Mouse (Mus musculus): Measurements from ENCODE around the gene Dnajc22. TPM values are rescaled to one million over a fixed set of nuclear protein-coding genes. Genes with fewer than 3 reads are reported as not detected.
A peak's percentile ranks its signal among the peaks of the same experiment; 100 is the strongest.
"Not testable (repeated sequence)": the region's sequence is repeated elsewhere in the genome, so short reads cannot be mapped to it uniquely, and the experiment has no call there.

The Dnajc22 gene
- polyA plus RNA-seq, 1 experiment from 2014 or later: 1.0 TPM

DNA sequence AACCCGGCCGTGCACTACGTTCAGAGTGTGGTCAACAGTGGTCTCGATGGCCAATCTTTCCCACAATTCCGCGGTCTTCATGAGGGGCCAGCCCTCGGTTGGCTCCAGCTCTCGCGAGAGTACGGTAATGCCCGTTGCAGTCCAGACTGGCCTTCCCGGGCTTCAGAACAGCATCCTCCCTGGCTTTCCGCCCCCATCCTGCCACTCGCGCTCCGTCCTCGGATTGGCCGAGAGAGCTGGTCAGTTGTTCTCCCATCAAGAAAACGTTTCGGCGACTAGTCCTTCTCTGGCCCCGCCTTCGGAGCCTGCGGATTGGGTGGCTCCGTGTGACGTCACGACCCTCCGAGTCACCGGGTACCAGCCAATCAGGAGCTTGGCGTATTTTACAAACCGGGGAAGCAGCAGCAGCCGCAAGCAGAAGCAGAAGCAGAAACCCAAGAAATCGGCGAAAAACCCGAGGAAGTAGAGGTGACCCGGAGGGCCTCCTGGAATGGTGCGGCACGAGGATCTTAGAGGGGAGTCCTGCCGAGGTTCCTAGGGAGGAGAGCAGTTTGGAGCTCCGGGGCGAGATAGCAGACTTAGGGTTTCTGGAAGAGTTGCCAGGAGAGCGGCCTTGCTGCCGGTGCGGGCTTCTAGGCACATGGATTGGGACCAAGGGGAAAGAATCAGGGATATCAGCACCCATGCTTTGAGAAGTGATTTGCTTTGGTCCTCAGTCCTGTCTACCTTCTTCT lies 18.2 kb upstream of the Dnajc22 start:
- Histone ChIP-seq H3K27me3 (replicated peaks) (peaks cover 3% of the 10 kb centered on the region), H3K9ac (peak overlapping the region; percentile 87), H3K4me3 (peak overlapping the region; percentile 75), H3K9me3 (0 out of 2 replicates have a peak, but pooled peaks cover 3% of the 10 kb centered on the region), H3K4me2 (peak overlapping the region; percentile 91), H3K4me1 (peaks cover 37% of the 10 kb centered on the region), H3K27ac (replicated peaks) (peak overlapping the region; percentile 96), H3K36me3 (peaks cover 23% of the 10 kb centered on the region)
- peak; percentile 96 for ATAC-seq (ENCODE audit: extremely low read depth, insufficient number of reproducible peaks, low FRiP score, low TSS enrichment)
- WGBS: under 1% methylated on average over 44 of the region's 44 CpGs

DNA sequence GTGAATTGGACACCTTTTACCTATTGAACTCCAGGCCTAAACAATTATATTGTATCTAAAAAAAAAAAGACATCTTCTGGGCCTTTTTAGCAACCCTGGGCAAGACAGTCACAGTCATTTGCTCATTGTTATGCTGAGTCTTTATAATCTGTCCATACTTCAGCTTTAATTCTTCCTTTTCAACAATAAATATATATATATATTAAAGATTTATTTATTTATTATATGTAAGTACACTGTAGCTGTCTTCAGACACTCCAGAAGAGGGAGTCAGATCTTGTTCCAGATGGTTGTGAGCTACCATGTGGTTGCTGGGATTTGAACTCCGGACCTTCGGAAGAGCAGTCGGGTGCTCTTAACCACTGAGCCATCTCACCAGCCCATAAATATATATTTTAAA lies 17.0 kb upstream of the Dnajc22 start:
- H3K27me3 ChIP-seq (replicated peaks); H3K27ac ChIP-seq (replicated peaks); ATAC-seq (ENCODE audit: extremely low read depth, insufficient number of reproducible peaks, low FRiP score, low TSS enrichment); H3K9me3 ChIP-seq: not testable (repeated sequence)
- 96% methylated on average over 3 of the region's 3 CpGs for WGBS
- peaks cover 35% of the 10 kb centered on the region for H3K36me3 ChIP-seq
- peaks cover 37% of the 10 kb centered on the region for H3K4me1 ChIP-seq
- H3K4me2 ChIP-seq: peak overlapping the region; percentile 91
- peak overlapping the region; percentile 75 for H3K4me3 ChIP-seq
- H3K9ac ChIP-seq: peak overlapping the region; percentile 87

DNA sequence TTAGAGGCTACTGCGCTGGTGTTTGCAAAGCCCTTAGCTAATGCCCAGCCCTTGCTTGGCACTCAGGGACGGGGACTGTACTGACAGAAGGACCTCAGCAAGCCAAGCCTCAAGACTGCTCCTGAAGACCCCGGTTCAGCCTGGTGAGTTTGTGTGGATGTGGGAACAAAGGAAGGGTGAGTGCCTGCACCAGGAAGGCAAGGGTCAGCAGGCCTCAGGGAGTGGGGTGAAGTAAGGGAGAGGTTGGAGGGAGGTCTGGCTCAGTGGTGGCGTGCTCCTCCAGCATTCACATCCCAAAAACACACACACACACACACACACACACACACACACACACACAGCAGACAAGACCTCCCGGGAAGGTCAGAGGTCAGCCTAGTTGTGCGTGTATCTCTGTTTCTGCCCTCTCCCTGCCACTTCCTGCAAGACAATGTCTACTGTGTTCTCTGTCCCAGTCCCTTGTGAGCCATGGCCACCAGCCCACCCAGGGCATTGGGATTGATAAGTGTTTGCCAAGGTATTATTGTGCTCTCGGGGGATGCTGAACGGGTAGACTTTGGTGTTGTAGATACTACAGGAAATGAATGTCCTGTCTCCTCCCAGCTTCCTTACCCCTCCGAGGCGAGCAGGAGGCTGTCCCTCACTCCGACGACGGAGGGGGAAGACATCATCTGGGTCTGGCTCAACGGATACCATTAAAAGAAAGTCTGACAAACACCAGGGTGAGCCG lies 14.6 kb upstream of the Dnajc22 start:
- Histone ChIP-seq H3K36me3 (peaks cover 58% of the 10 kb centered on the region), H3K4me2 (no peak overlapping the region), H3K4me1 (peaks cover 37% of the 10 kb centered on the region), H3K9me3 (no peaks in the 10 kb centered on the region), H3K27me3 (replicated peaks) (peaks cover 7% of the 10 kb centered on the region), H3K4me3 (no peak overlapping the region), H3K9ac (no peak overlapping the region), H3K27ac (replicated peaks) (no peak overlapping the region)
- WGBS: 72% methylated on average over 15 of the region's 15 CpGs
- no peak for ATAC-seq (ENCODE audit: extremely low read depth, insufficient number of reproducible peaks, low FRiP score, low TSS enrichment)

GRCm38 (mm10) chr15:99079804-99080203 lies 13.2 kb upstream of the Dnajc22 start:
- H3K27me3 ChIP-seq (replicated peaks): peaks cover 22% of the 10 kb centered on the region
- H3K9ac ChIP-seq: no peak overlapping the region
- no peak overlapping the region for H3K4me3 ChIP-seq
- no peaks in the 10 kb centered on the region for H3K9me3 ChIP-seq
- WGBS: 77% methylated on average over 3 of the region's 3 CpGs
- H3K4me2 ChIP-seq: no peak overlapping the region
- H3K27ac ChIP-seq (replicated peaks): no peak overlapping the region
- ATAC-seq (ENCODE audit: extremely low read depth, insufficient number of reproducible peaks, low FRiP score, low TSS enrichment): no peak
- H3K36me3 ChIP-seq: peaks cover 62% of the 10 kb centered on the region
- H3K4me1 ChIP-seq: peaks cover 44% of the 10 kb centered on the region

- Histone ChIP-seq H3K4me3 (no peak overlapping the region), H3K27me3 (replicated peaks) (peaks cover 47% of the 10 kb centered on the region), H3K9me3 (no peaks in the 10 kb centered on the region), H3K4me2 (no peak overlapping the region), H3K4me1 (peaks cover 25% of the 10 kb centered on the region), H3K36me3 (peaks cover 55% of the 10 kb centered on the region), H3K9ac (no peak overlapping the region), H3K27ac (replicated peaks) (no peak overlapping the region)
- WGBS: 90% methylated on average over 12 of the region's 12 CpGs
- no peak for ATAC-seq (ENCODE audit: extremely low read depth, insufficient number of reproducible peaks, low FRiP score, low TSS enrichment)
Measured at GRCm38 (mm10) chr15:99082322-99082721, 10.6 kb upstream of the Dnajc22 start.

DNA sequence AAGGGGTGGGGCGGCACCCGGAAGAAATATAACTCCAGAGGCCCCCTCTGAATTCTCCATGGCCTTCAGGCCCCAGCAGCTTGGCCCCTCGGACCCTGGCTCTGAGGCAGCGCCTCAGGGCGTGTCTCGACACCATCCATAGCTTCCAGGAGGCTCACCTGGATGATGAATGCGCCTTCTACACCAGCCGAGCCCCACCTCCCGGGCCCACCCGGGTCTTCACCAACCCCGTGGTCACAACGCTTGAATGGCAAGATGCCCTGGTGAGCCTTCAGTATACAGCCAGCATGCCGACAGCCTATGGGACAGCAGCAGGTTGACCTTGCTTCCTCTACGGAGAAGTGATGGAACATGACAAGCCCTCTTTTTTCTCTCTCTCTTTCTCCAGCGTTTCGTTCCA lies 10.1 kb upstream of the Dnajc22 start:
- no peak overlapping the region for H3K4me3 ChIP-seq
- no peak overlapping the region for H3K4me2 ChIP-seq
- H3K27ac ChIP-seq (replicated peaks): no peak overlapping the region
- H3K4me1 ChIP-seq: peaks cover 25% of the 10 kb centered on the region
- WGBS: 90% methylated on average over 16 of the region's 16 CpGs
- ATAC-seq (ENCODE audit: extremely low read depth, insufficient number of reproducible peaks, low FRiP score, low TSS enrichment): no peak
- H3K9me3 ChIP-seq: no peaks in the 10 kb centered on the region
- H3K9ac ChIP-seq: no peak overlapping the region
- peaks cover 52% of the 10 kb centered on the region for H3K27me3 ChIP-seq (replicated peaks)
- peaks cover 50% of the 10 kb centered on the region for H3K36me3 ChIP-seq

- ATAC-seq (ENCODE audit: extremely low read depth, insufficient number of reproducible peaks, low FRiP score, low TSS enrichment): no peak
- H3K9ac ChIP-seq: no peak overlapping the region
- H3K9me3 ChIP-seq: no peaks in the 10 kb centered on the region
- no peak overlapping the region for H3K4me3 ChIP-seq
- H3K4me2 ChIP-seq: no peak overlapping the region
- H3K27me3 ChIP-seq (replicated peaks): peaks cover 56% of the 10 kb centered on the region
- peaks cover 25% of the 10 kb centered on the region for H3K4me1 ChIP-seq
- peaks cover 46% of the 10 kb centered on the region for H3K36me3 ChIP-seq
- 69% methylated on average over 9 of the region's 9 CpGs for WGBS
- H3K27ac ChIP-seq (replicated peaks): no peak overlapping the region
Measured at GRCm38 (mm10) chr15:99083258-99083657, 9.7 kb upstream of the Dnajc22 start.

DNA sequence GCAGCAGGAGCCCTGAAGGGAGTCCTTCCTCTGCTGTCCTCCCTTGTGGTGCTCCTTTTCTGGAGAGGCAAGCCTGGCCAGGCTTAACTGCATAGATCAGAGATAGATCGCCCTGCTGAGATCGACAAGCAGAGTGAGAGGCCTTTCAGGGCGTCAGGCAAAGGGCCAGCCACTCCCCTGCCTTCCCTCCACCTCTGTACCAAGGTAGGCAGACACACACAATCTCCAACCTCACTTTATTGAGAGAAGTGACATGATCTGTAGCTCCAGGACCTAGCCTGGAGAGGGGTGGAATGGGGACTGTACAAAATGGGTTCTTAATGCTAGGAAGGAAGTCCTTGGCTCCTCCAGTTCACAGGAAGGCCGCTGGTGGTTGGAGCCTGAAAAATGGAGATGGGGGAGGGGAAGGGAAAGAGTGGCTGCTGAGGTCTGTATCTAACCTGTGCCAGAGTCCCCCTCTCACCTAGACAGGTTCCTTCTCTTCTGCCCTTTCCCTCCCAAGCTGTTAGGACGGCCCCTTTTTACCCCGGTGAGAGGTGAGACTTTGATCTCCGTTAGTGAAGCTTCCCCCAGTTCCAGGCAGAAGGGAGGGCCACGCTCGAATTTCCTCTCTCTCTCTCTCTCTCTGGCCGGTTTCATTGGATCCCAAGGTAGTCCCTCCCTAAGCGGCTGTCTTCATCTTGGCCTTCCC lies 9.0 kb upstream of the Dnajc22 start:
- H3K27me3 ChIP-seq (replicated peaks): peaks cover 64% of the 10 kb centered on the region
- H3K9me3 ChIP-seq: no peaks in the 10 kb centered on the region
- peaks cover 39% of the 10 kb centered on the region for H3K36me3 ChIP-seq
- WGBS: 9% methylated on average over 11 of the region's 11 CpGs
- peak overlapping the region; percentile 41 for H3K4me2 ChIP-seq
- no peak for ATAC-seq (ENCODE audit: extremely low read depth, insufficient number of reproducible peaks, low FRiP score, low TSS enrichment)
- no peak overlapping the region for H3K27ac ChIP-seq (replicated peaks)
- H3K4me1 ChIP-seq: peaks cover 22% of the 10 kb centered on the region
- H3K9ac ChIP-seq: peak overlapping the region; percentile 64
- peak overlapping the region; percentile 21; the same call in 1 of the 2 replicates for H3K4me3 ChIP-seq

GRCm38 (mm10) chr15:99084618-99085017 lies 8.4 kb upstream of the Dnajc22 start:
- peaks cover 39% of the 10 kb centered on the region for H3K36me3 ChIP-seq
- no peaks in the 10 kb centered on the region for H3K9me3 ChIP-seq
- peaks cover 24% of the 10 kb centered on the region for H3K4me1 ChIP-seq
- no peak for ATAC-seq (ENCODE audit: extremely low read depth, insufficient number of reproducible peaks, low FRiP score, low TSS enrichment)
- H3K4me3 ChIP-seq: peak overlapping the region; percentile 21; the same call in 1 of the 2 replicates
- peaks cover 70% of the 10 kb centered on the region for H3K27me3 ChIP-seq (replicated peaks)
- H3K27ac ChIP-seq (replicated peaks): no peak overlapping the region
- peak overlapping the region; percentile 41 for H3K4me2 ChIP-seq
- WGBS: 11% methylated on average over 19 of the region's 19 CpGs
- H3K9ac ChIP-seq: peak overlapping the region; percentile 64

GRCm38 (mm10) chr15:99085997-99086396 lies 7.0 kb upstream of the Dnajc22 start:
- Histone ChIP-seq H3K4me2 (no peak overlapping the region), H3K9me3 (no peaks in the 10 kb centered on the region), H3K27ac (replicated peaks) (no peak overlapping the region), H3K36me3 (peaks cover 27% of the 10 kb centered on the region), H3K27me3 (replicated peaks) (peaks cover 84% of the 10 kb centered on the region), H3K4me3 (no peak overlapping the region), H3K4me1 (peaks cover 24% of the 10 kb centered on the region), H3K9ac (no peak overlapping the region)
- no peak for ATAC-seq (ENCODE audit: extremely low read depth, insufficient number of reproducible peaks, low FRiP score, low TSS enrichment)
- WGBS: 72% methylated on average over 4 of the region's 4 CpGs

All from heart, embryonic 13.5 days (tissue).